Mouse (Mus musculus): ENCODE data around the gene Zdhhc4.

The Zdhhc4 gene

GRCm38 (mm10) chr5:143316605-143317287 is 12.3 kb downstream of the Zdhhc4 start:
- no peak for DNase-seq

GRCm38 (mm10) chr5:143315514-143315888 is 13.6 kb downstream of the Zdhhc4 start:
- DNase-seq, result no peak

DNA sequence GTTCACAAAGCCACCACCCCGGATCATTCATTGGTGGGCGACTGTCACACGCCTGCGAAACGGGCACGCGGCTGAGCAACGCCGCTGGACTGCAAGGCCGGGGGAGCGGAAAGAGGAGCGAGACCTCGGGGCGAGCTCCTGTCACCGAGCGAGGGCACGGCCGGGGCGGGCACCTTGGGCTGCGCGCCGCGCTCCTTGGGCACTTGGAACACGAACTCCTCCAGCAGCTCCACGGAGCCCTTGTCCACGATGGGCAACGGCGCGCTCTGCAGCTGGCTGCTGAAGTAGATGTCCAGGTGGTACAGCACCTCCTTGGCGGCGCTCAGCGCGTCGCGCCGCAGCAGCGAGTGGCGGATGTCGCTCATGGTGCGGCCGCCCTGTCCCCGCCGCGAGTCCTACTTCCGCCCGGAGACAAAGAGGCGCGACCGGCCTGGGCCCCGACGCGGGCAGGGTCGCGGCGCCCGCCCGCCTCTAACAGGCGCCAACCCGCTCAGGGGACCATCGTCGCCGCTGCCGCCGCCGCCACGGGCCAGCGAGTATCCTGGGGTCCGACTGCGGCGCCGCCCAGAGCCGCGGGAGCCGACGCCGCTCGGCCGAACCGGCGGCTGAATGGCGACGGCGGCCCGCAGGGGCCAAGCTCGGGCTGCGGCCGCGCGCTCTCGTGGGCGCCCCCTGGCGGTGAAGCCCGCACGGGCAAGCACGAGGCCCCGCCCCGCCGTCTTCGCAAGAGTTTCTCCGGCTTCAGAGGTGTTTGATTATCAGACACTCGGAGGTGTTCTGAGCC is 14.1 kb downstream of the Zdhhc4 start, which contains the start of gene E130309D02Rik:
E130309D02Rik (minus strand) TSS at position 631 of the 784 bp plus-strand sequence.
- peak; percentile 96 to 97 for DNase-seq

DNA sequence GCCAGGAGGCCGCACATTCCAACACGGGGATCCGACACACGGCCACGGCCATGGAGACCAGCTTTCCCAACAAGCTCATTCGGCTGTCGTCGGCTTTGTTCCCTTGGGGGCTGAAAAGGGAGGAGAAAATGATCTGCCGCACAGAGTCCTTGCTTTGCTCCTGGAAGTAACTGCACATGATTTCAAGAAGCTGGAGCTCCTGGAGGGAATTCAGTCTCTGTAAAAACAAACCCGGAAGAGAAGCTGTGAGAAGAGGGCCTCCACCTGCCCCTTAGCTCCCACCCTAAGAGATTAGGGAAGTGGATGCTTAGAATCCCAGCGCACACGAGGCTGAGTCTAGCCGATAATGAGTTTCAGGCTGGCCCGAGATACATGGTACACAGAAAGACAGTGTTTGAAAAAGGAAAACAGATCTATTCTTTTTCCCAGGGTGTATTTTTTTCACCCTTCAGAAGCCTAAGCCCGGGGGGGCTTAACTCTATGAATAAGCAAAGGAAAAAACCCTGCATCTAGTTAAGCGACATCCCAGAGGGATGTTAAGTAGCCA is 14.8 kb downstream of the Zdhhc4 start:
- DNase-seq, result no peak

DNA sequence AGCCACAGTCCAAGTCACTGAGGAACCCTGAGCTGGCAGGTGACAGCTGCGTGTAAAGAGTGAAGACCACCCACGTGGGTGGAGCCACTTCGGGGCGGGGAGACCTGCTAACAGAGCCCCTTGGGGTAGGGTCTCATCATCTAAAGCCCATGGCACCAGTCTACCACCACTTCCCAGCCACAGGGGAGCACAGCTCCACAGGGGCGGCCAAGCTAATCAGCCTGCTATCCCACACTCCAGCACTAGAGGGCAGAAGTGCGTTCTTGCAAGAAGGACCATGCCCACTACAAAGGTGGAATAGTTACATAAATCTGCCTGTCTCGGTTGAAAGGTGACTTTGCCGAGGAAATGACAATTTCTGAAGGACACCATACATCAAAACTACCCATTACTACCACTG is 17.2 kb downstream of the Zdhhc4 start:
- DNase-seq, result peak; percentile 90

- DNase-seq, result no peak
Measured at GRCm38 (mm10) chr5:143309916-143310315, 19.1 kb downstream of the Zdhhc4 start.

DNA sequence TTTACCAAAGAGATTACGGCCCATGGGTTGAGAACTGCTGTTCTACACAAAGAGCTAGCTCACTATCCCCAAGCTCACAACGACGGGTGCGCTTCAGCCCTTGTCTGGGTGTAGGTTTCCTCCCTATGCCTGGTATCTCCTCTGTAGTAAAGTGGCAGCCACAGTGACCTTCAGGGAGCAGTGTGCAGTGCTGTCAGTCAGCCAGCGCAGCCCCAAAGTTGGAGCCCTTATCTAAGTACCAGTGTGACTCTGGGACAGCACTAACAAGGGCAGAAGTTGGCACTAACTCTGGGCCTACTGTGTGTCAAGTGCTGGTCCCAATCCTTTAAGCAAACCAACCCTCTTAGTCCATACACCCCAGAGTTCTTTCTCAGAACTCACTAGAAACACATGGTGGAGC is 20.2 kb downstream of the Zdhhc4 start:
- no peak for DNase-seq

DNA sequence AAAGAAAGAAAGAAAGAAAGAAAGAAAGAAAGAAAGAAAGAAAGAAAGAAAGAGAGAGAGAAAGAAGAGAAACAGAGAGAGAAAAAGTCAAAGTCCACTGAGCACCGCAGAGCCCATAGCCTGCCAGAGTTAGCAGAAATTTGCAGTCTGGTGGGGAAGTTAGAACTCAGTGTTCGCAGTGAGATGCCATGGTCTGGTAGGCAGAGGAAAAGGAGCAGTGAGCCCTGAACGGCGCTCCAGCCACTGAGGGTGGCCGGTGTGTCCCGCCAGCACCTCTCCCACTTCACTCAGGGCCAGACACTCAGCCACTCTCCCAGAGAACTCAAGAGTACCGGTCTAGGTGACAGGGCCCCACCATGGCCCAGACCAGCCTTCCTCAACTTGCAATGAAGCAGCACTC is 24.8 kb downstream of the Zdhhc4 start:
- no peak for DNase-seq

DNA sequence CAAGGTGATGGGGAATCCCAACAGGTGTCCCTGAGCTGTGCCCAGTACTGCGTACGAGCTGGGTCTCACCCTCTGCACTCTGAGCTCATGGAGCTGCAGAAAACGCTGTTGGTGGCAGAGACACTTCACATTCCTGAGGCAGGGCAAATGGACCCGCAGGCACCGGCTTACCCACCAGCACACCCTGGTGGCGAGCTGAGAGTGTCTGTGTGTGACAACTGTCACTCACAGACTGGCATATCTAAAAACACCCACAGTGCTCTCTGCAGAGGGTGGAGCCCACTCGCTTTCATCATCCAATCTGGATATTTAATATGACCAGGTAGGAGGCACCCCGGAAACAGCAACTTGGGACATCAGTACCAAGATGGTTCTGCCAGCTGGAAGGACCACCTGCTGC is 27.8 kb downstream of the Zdhhc4 start:
- DNase-seq, result no peak

DNA sequence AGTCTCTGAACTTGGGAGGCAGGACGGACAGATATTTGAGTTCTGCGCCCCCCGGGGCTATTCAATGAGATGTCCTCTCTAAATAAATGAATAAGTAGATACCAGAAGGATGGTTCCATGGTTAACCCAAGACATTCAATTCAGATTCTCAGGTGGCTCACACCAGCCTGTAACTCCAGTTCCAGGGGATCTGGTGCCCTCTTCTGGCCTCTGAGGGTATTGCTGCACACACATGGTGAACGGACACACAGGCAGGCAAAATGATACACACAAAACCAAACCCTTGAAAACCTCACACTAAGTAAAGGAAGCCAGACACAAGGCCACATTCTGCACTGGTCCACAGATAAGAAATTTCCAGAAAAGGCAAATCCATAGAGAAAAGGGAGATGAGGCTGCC is 29.4 kb downstream of the Zdhhc4 start:
- peak; percentile 73 to 74 for DNase-seq

DNA sequence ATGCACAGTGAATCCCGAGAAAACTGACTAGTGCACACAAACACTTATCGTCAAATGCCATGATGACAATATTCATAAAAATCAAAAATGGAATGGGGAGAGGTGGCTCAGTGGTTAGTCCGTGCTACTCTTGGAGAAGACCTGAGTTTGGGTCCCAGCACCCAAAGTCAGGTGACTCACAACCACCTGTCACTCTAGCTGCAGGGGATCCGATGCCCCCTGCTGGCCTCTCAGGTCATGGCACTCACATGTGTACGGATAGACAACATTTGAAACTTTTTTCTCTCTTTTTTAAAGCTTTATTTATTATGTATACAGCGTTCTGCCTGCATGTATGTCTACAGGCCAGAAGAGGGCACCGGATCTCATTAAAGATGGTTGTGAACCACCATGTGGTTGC is 30.7 kb downstream of the Zdhhc4 start:
- peak; percentile 32 to 39 for DNase-seq

DNA sequence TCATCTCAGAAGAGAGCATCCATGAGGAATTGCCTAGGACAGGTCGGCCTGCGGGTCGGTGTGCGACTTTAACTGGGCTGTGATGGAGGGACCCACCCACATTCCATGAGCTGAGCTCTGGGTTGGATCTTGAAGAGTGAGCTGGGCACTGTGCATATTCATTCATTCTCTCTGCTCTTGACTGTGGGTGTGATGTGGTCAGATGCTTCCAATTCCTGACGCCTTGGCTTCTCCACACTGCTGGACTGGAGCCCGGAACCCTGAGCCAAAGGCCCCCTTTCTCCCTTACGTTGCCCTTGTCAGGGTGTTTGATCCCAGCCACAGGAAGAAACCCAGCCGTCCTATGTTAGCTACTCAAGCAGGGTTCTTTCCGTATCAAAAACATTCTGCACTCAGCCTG is 31.1 kb downstream of the Zdhhc4 start:
- DNase-seq, result no peak

DNA sequence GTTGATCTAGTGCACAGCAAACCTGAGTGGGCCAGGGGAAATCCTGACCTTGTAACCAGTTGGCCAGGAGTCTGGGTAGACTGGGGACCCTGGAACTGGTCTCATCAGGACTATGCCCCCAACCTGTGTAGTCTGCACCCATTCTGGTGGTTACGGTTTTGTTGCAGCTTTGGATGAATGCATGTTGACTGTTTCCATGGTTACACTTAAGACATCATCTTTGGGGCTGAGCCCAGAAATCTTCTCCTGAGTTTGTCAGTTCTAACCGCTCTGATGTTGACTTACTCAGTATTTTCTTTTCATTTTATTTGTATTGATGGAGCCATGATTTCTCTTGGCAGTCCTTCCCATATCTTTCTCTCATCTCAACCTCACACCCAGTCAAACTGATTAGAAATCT is 33.7 kb downstream of the Zdhhc4 start:
- no peak for DNase-seq

GRCm38 (mm10) chr5:143294862-143295261 is 34.2 kb downstream of the Zdhhc4 start:
- peak; percentile 23 to 34 for DNase-seq

GRCm38 (mm10) chr5:143293404-143293803 is 35.7 kb downstream of the Zdhhc4 start, which contains the start of gene Zfp853:
Zfp853 (minus strand) TSS chr5:143293623.
- DNase-seq, result no peak

DNA sequence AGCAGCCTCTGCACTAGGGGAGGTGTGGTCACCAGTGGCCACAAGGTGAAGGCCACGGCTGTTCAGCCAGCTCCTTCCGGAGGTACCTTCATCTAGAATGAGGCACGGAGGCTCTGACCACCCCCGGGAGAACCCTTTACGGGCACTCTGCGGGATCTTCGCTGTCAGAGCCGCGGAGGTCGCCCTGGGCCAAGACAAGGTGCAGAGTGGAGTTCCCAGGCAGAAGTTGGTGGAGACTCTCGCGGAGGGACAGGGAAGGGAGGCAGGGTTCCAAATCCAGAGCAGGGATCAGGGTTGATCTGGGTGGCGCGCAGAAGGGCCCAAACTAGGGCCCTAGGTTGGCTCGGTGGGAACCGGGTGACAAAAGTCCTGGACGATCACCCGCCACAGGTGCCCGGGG is 36.2 kb downstream of the Zdhhc4 start:
- DNase-seq, result no peak

- DNase-seq, result no peak
Measured at GRCm38 (mm10) chr5:143289299-143289698, 39.8 kb downstream of the Zdhhc4 start.

DNA sequence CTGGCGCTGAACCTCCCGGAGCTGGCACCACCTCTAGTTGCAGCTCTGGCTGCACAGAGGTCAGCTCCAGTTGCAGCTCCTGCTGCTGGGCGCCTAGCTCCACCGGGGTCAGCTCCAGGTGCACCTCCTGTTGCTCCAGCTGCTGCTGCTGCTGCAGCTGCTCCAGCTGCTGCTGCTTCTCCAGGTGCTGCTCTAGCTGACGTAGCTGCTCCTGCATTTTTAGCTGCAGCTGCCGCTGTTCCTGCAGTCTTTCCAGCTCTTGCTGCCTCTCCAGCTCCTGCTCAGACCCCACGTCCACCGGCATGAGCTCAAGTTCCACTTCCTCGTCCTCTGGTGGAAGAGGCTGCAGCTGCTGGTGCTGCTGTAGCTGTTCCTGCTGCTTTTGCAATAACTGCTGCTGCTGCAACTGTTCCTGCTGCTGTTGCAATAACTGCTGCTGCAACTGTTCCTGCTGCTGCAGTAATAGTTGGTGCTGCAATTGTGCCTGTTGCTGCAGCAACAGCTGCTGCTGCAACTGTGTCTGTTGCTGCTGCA is 40.6 kb downstream of the Zdhhc4 start:
- no peak for DNase-seq

DNA sequence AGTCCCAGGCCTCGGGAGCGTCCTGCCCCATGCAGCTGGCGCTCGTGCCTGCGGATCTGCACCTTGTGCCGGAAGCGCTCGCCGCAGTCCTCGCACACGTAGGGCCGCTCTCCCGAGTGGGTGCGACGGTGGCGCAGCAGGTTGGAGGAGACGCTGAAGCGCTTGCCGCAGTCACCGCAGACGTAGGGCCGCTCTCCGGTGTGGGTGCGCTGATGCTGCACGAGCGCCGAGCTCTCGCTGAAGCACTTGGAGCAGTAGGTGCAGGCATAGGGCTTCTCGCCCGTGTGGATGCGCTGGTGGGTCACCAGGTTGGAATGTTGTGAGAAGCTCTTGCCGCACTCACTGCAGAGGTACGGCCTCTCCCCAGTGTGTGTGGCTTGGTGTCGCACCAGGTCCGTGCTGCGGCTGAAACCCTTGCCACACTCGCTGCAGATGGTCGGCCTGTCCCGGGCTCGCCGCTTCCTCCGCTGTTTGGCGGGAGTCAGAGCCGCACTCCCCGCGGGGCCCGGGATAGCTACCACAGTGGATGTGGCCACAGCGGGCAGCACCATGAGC is 41.2 kb downstream of the Zdhhc4 start:
- DNase-seq, result no peak

GRCm38 (mm10) chr5:143284762-143285161 is 44.3 kb downstream of the Zdhhc4 start:
- peak in 1 of 2 experiments; percentile 23 for DNase-seq

GRCm38 (mm10) chr5:143279247-143279646 is 49.8 kb downstream of the Zdhhc4 start:
- no peak for DNase-seq

GRCm38 (mm10) chr5:143275761-143276160 is 53.3 kb downstream of the Zdhhc4 start:
- no peak for DNase-seq

GRCm38 (mm10) chr5:143272540-143273330 is 56.3 kb downstream of the Zdhhc4 start:
- DNase-seq, result no peak

All from B cell, adult 2 months (primary cell).